Mouse (Mus musculus) heart, adult 10 weeks (tissue): ENCODE results near the gene Napsa. TPM values are rescaled to one million over a fixed set of nuclear protein-coding genes. Genes with fewer than 3 reads are reported as not detected.

ENCODE experiments used
- polyA plus RNA-seq: library from polyadenylated mRNA; stranded (reverse); fragments of 350-450 nt; fragmentation: Illumina TruSeq; extraction: RNeasy Lipid Tissue Mini Kit (QIAGEN cat#74804); gene quantifications from one replicate; pipeline ENCODE4 v1.2.3, GENCODE M21; 2014; ENCODE audit warnings: low read depth, low replicate concordance

The Napsa gene
- polyA plus RNA-seq: 0.68 TPM

DNA sequence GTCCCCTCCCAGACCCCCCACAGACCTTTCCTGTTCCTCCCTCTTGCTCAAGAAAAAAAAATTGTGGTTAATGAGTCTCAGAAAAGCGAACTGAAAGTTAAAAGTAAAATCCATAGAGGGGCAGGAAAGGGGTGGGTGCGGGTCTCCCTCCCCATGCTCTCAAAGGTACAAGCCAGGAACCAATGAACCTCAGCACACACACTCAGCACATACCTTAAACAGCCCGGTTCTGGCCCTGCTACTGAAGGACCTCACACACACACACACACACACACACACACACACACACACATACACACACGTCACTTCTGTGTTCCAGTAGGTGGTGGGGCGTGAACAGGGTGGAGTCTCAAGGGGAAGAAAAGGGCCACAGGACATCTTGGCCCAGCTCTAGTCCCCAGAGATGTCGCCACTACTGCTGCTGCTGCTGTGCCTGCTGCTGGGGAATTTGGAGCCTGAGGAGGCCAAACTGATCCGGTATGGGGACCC lies at the start of gene Napsa:
Gene Napsa, plus strand, starts transcription at position 168 of the 489 bp plus-strand sequence.

DNA sequence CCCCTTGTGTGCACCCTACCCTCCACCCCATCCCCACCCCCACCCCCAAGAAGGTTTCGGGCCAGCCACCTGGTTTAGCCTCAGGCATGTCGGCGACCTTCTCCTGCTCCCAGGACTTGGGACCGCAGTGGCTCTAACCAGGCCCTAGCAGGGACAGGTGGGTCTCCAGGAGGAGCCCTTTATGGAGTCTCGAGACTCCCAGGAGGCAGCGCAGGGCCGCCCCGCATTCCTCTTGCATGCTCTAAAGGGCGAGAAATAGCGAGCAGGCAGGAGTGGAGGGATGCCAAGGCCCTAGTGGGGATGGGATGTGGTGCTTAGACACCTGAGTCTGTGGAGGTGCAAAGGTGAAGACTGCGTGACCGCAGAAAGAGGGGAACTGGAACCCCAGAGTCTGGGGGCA lies 47.7 kb upstream of the Napsa start, which contains the start of gene Mybpc2:
Gene Mybpc2, minus strand, starts transcription at position 155 of the 400 bp plus-strand sequence.

DNA sequence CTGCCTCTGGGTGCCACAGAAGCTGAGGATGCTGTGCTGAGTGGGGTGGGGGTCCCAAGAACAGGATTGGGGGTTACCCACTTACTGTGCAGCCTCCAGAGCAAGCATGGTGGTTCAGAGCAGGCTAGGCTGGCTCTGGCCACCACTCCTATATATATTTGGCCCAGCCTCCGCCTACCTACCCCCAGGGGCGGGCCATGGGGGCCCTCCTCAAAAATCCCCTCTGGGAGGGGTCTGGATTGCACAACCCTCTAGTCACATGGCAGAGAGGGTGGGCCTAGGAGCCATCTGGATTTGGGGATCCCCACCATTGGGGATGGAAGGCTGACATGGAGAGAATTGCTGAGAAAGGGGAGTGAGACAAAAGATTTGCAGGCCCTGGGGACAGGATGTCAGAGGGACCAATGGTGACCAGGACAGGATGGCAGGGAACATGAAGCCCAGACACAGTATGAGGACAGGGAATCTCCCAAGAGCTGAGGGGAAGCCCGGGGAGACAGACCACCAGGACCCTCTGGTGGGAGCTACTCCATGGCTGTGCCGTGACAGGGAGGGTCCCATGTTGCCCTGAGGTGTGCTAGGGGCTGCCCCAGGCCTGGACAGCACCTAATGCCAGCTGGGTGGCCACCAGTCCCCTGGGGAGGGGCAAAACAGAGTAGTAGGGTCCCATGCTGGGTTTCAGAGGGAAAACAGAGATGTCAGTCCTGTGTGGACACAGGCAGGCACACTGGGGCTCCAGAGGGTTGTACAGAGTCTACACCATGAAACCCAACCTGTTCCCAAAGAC lies 40.0 kb upstream of the Napsa start, which contains the start of gene Spib:
Gene Spib, minus strand, starts transcription at position 126 of the 787 bp plus-strand sequence.

DNA sequence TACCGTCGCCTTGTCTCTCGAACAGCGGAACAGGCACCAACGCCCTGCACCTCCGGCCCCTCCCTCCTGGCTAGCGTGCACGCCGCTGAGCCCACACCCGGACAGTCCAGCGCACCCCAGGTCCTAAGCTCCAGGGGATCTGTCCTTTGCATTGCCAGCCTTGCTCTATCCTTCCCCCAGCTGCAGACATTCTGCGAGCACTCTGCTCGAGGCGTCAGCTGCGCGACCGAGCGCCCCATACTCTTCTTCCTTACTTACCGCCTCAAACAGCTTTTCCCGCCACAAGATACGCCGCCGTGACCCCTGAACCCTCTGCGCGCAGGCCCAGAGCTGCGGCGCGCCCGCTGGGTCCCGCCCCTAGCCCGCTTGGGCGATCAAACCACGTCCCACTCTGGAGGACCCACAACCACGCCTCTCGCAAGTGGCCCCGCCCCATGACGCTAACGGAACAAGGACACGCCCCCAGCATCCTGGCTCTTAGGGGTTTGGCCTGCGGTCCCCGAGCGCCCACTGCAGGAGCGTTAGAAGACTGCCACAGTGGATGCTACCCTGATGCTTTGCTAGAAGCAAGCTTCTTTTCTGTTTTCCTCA lies 23.6 kb upstream of the Napsa start, which contains the start of gene Pold1:
Gene Pold1, minus strand, starts transcription at position 353 of the 591 bp plus-strand sequence.

DNA sequence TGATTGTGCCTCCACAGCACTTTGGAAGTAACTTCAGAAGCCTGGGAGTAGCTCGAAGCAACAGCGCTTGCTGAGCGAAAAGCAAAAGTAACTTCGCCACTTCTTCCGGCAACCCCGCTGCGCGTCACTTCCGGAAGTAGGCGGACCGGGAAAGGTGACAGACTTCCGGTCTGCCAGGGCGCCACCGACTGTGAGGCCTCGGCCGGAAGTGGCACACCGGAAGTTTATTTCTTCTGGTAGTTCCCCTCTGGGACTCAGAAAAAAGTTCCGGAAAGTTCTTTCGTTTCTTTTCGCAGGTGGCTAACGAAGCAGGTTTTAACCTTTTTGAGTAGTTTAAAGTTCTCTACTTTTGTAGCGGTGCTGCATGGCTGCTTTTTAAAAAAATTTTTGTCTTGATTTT lies 18.4 kb upstream of the Napsa start, which contains the start of gene Nr1h2:
Gene Nr1h2, minus strand, starts transcription at position 126 of the 400 bp plus-strand sequence.

DNA sequence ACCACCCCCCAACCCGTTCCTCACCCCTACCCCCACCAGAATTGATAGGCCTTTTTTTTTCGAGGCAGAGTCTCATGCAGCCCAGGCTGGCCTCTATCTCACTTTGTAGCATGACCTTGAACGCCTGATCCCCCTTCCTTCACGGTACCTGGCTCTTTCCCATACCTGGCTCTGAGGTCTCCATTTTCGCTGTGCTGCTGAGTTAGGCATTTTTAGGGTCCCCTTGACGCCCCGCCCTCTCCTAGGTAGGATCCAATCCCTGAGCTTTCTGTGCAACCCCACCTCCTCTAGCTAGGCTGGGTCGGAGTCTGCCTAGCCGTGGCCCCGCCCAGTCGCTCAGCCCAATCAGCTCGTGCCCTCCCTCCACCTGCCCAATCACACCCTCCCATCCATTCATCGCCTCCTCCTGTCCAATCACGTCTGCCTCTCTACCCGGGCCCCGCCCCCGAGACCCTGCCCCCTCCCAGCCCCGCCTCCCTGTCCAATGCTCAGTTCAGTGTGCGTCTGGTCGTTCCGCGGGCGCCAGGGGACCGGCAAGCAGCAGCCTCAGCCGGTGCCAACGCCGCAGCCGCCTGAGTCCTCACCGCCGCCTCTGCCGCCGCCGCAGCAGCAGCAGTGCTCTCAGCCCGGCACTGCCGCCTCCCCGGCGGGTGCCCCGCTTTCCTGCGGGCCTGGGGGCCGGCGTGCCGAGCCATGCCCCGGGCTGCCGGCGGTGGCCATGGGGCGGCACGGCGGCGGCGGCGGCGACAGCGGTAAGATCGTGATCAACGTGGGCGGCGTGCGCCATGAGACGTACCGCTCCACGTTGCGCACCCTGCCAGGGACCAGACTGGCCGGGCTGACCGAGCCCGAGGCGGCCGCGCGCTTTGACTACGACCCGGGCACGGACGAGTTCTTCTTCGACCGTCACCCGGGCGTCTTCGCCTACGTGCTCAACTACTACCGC lies 18.5 kb downstream of the Napsa start, which contains the start of gene Kcnc3:
Gene Kcnc3, plus strand, starts transcription at position 263 of the 946 bp plus-strand sequence.

Other genes with a start within 250 kb of the Napsa start
- 2.6 TPM for gene Syt3, start 188.3 kb upstream of the Napsa start, polyA plus RNA-seq
- not detected for gene 1700008O03Rik, start 186.6 kb upstream of the Napsa start, polyA plus RNA-seq
- gene Lrrc4b, start 143.4 kb upstream of the Napsa start, polyA plus RNA-seq: 11.4 TPM
- 0.73 TPM for gene Aspdh, start 107.0 kb upstream of the Napsa start, polyA plus RNA-seq
- 151 TPM for gene Josd2, start 104.4 kb upstream of the Napsa start, polyA plus RNA-seq
- gene Emc10, start 75.9 kb upstream of the Napsa start, polyA plus RNA-seq: 83.3 TPM
- 2.0 TPM for gene Fam71e1, start 75.8 kb upstream of the Napsa start, polyA plus RNA-seq
- gene Mybpc2, start 47.7 kb upstream of the Napsa start, polyA plus RNA-seq: 13.4 TPM
- gene Spib, start 40.3 kb upstream of the Napsa start, polyA plus RNA-seq: 0.31 TPM
- gene Pold1, start 23.5 kb upstream of the Napsa start, polyA plus RNA-seq: 8.1 TPM
- gene Nr1h2, start 18.4 kb upstream of the Napsa start, polyA plus RNA-seq: 66.6 TPM
- gene Kcnc3, start 18.3 kb downstream of the Napsa start, polyA plus RNA-seq: 2.5 TPM
- 60.7 TPM for gene Myh14, start 98.5 kb downstream of the Napsa start, polyA plus RNA-seq
- gene Izumo2, start 136.4 kb downstream of the Napsa start, polyA plus RNA-seq: not detected
- 27.0 TPM for gene Vrk3, start 176.0 kb downstream of the Napsa start, polyA plus RNA-seq
- not detected for gene Zfp473, start 178.7 kb downstream of the Napsa start, polyA plus RNA-seq
- gene Nup62, start 243.7 kb downstream of the Napsa start, polyA plus RNA-seq: 26.2 TPM
- gene Il4i1, start 244.0 kb downstream of the Napsa start, polyA plus RNA-seq: 0.26 TPM
- 50.1 TPM for gene Atf5, start 244.3 kb downstream of the Napsa start, polyA plus RNA-seq